Mouse (Mus musculus) layer of hippocampus, adult 6 months (tissue): ENCODE measurements around the gene Smpd2. TPM values are rescaled to one million over a fixed set of nuclear protein-coding genes. Genes with fewer than 3 reads are reported as not detected.

ENCODE experiments used
- long read RNA-seq, 2 experiments: library from polyadenylated mRNA; unstranded; transcript quantifications; one replicate each; pipeline ENCODE4 v2.0.0; 2019 to 2020
- polyA plus RNA-seq: library from polyadenylated mRNA; unstranded; fragments of <200 nt; fragmentation: Nextera tagmentation; gene quantifications from 2 replicates; pipeline ENCODE4 v1.2.3, GENCODE M21; 2021

Smpd2 gene
- 26.4 and 28.2 TPM in 2 replicates for polyA plus RNA-seq
- long read RNA-seq, experiment 1, transcript Smpd2-201 (10 exons, 1,602 nt): major isoform, 57 of 61 reads
- long read RNA-seq, experiment 1, partial matches to known transcripts: 1 of 61 reads
- long read RNA-seq, experiment 1, other reads (novel, unspliced or antisense): 1 of 61 reads
- long read RNA-seq, experiment 2, transcript Smpd2-201 (10 exons, 1,602 nt): major isoform, 101 of 121 reads
- long read RNA-seq, experiment 2, partial matches to known transcripts: 2 of 121 reads
- long read RNA-seq, experiment 2, other reads (novel, unspliced or antisense): 17 of 121 reads

DNA sequence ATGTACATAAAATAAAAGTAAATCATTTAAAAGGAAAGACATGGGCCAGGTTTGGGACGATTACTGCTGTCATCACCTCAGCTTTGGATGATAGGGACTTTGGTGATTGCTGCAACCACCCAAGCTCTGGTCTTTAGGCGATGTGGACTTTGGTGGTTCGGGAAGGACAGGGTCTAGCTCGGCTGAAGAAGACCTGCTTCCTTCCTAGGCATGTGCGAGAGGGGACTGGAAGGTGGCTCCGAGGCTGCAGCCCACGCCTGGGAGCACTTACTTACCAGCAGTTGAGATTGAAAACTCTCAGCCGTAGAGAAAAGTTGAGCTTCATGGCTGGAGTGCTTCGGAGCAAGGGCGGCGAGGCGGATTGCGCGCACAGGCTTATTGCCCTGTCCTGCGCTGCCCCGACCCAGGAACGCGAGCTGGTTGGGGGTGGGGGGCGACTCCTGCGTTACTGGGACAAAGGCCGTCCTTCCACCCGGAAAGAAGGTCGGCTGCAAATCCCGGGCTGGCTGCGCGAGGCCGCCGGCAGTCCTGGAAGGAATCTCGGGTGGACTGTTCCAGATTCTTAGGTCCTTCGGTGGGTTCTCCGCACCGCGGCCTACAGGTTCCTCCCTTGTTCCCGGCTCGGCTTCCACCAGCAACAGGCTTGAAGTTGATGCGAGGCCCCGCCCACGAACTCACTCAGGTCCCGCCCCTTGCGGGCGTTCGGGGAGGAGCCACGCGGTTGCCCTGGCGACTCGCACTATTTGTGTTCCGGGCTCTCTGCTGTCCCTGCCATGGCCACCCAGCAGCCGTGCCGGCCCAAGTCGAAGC lies at the start of gene Smpd2, which contains the start of gene Ppil6:
TSS of gene Smpd2 (minus strand) at position 662 of the 810 bp plus-strand sequence.
TSS of gene Ppil6 (plus strand) at position 732 of the 810 bp plus-strand sequence.

DNA sequence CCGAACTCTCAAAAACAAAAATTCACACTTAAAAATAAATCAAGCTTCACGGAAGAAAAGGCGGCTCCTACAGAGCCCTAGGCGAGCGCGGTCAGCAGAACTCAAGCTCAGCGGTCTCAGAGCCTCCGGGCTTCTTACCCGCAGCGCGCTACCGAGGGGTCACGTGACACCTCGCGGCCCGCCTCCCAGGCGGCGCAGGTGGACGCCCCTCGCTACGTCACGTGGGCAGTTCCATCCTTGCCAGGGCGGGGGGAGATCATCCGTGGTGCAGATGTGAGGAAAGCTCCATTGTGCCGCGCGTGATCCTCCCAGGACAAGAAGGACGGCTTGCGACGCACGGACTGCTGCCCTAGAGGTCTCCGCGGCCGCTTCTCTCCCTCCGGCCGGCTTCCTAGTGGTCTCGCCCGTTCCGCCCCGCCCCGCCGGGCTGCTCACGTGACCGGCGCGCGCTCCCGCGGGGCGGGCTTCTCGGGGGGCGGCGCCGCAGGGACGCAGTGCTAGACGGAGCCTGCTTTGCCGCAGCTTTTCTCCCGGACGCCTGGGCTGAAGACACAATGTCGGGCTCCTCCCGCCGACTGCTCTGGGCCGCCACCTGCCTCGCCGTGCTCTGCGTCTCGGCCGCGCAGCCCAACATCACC lies 28.9 kb upstream of the Smpd2 start, which contains the start of gene Cd164:
TSS of gene Cd164 (plus strand) at position 434 of the 638 bp plus-strand sequence.

DNA sequence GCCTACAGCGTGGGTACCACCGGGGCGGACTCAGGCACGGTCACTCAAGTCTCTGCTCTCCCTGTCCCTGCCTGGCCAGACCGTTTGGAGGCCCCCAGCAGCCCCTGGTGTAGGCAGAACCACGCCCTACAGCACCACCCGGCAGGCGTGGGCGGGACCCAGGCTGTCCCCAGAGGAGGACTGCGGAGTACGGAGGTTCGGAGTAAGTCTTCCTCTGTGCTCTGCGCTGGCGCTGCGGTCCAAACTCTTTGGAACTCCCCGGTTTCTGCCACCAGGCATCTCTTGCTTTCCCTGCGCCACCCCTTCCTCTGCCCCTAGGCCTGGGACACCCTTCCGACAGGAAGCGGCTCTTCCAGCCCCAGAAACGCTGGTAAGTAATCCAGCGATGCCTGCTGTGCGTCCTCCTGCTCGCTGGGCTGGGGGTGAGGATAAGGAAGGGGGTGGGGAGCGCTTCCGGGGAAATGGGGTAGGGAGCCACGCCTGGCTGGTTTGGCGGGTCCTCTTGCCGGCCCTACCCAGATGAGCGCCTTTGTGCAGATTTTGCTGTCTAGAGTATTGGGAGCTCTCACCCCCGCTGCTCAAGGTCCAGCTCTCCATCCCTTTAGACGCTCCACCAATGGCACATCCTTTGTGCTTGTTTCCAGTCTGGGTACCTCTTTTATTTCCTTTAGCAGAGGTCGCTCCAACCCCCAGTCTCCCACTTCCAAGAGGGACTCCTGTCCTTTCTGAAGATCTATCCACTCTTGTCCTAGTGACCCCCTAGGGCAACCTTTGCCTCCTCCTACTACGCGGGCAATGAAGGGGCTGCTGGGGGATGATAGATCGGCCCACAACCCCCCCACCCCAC lies 13.8 kb downstream of the Smpd2 start, which contains the start of gene Mical1:
TSS of gene Mical1 (plus strand) at position 144 of the 847 bp plus-strand sequence.

DNA sequence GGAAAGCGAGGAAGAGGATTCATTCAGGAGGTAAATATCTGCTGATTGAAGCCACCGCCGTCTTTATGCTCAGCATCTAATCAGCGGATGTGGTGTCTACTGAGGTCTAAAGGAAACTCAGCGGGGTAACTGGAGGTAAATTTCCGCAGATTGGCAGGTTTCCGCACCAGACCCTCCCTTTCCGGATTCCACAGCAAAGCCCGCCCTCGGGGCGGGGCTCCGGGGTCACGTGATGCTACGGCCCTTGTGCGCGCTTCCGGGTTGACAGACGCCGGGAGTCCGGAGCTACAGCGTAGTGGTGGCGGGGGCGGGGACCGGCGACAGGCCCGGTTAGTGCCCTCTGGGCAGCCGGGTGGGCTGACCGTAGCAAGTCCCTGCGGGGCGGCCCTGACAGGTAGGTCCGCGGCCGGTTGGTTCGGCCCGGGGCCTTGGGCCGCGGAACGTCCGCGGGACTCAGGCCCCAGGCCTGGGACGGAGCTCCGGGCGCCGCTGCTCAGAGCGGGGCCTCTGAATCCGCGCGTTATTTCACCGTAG lies 40.0 kb downstream of the Smpd2 start, which contains the start of gene Zbtb24:
TSS of gene Zbtb24 (plus strand) at position 247 of the 534 bp plus-strand sequence.

Other genes starting within 250 kb of the Smpd2 start
- gene Fig4, start 187.1 kb downstream of the Smpd2 start, polyA plus RNA-seq: 29.7 and 33.4 TPM in 2 replicates
- gene Ak9, start 186.4 kb downstream of the Smpd2 start, polyA plus RNA-seq: 0.10 and 0.15 TPM in 2 replicates
- gene Zbtb24, start 40.0 kb downstream of the Smpd2 start, polyA plus RNA-seq: 7.8 and 8.0 TPM in 2 replicates
- 5.1 and 6.3 TPM in 2 replicates for gene Mical1, start 14.1 kb downstream of the Smpd2 start, polyA plus RNA-seq
- 6.6 and 7.1 TPM in 2 replicates for gene Ppil6, start 70 bp upstream of the Smpd2 start, polyA plus RNA-seq
- 60.5 and 70.6 TPM in 2 replicates for gene Cd164, start 29.0 kb upstream of the Smpd2 start, polyA plus RNA-seq
- gene Ccdc162, start 226.3 kb upstream of the Smpd2 start, polyA plus RNA-seq: 0.85 and 1.9 TPM in 2 replicates